In the genomic region with DNA sequence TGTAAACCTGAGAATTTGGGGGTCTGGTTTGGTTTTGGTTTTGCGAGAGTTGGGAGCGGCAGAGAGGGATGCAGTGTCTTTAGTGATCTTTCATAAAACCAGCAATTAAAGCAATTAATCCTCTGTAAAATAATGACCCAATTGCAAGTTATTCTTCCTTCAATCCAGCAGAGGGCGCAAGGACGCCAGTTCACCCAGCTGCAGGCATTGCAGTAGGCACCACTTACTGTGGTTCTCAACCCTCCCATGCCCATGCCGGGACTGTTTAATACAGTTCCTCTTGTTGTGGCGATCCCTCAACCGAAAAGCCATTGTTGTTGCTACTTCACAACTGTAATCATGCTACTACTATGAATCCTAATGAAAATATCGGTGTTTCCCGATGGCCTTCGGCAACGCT, we compare ENCODE assay signal across 8 mouse cellular contexts.
DNase-seq lines count a peak whose midpoint lies in the region; ATAC-seq lines count a peak whose summit lies in the region.

No protein-coding gene starts in this region.

- no peak overlapping the region for H3K4me3 ChIP-seq in liver, embryonic 12.5 days
- no peak overlapping the region for H3K4me3 ChIP-seq in midbrain, embryonic 14.5 days (replicated peaks; ENCODE audit: low read depth, low read length)

- WGBS in liver, embryonic 12.5 days (ENCODE audit: insufficient replicate concordance): 46% methylated on average over 11 of the region's 11 CpGs
- WGBS in midbrain, embryonic 14.5 days: 52% methylated on average over 11 of the region's 11 CpGs

- H3K36me3 ChIP-seq in liver, embryonic 12.5 days: no peaks in the 10 kb centered on the region
- peaks cover 28% of the 10 kb centered on the region for H3K36me3 ChIP-seq in midbrain, embryonic 14.5 days (ENCODE audit: control insufficient read depth, insufficient read depth, low read length)

- peak; percentile 48 for DNase-seq in liver
- DNase-seq in ZHBTc4 (ENCODE audit: low read depth, low spot score): peak; percentile 83
- peak; percentile 63 to 71 for DNase-seq in cerebellum, postnatal 36 days
- peak; percentile 34 to 68 for DNase-seq in heart, postnatal 10 days
- peak; percentile 52 to 57 for DNase-seq in left cerebral cortex, postnatal 25 days (ENCODE audit: low spot score in 2 of 2)
- peak; percentile 83 for DNase-seq in midbrain, embryonic 14.5 days
- DNase-seq in testis, postnatal 10 days (ENCODE audit: low spot score): peak; percentile 66

- intact Hi-C loops in heart, postnatal 10 days (cut with DNase I): loop anchor here (1.0 to 10.0 kb wide), 3 partner anchors 75 to 324 kb away; partner anchors contain the start of gene Cpe
- intact Hi-C loops in left cerebral cortex, postnatal 25 days (cut with DNase I): loop anchor here (1.0 to 2.0 kb wide), 2 partner anchors 74 to 322 kb away; no protein-coding TSS in a partner anchor

- H3K9ac ChIP-seq in liver, embryonic 12.5 days: no peak overlapping the region
- no peak overlapping the region for H3K9ac ChIP-seq in midbrain, embryonic 14.5 days (replicated peaks; ENCODE audit: low read length)

- H3K4me1 ChIP-seq in liver, embryonic 12.5 days: no peaks in the 10 kb centered on the region
- H3K4me1 ChIP-seq in midbrain, embryonic 14.5 days (ENCODE audit: control insufficient read depth, insufficient read depth, low read length): no peaks in the 10 kb centered on the region

- H3K27me3 ChIP-seq in liver, embryonic 12.5 days (replicated peaks): no peaks in the 10 kb centered on the region
- H3K27me3 ChIP-seq in midbrain, embryonic 14.5 days (ENCODE audit: control insufficient read depth, insufficient read depth, low read length): no peaks in the 10 kb centered on the region

- H3K4me2 ChIP-seq in liver, embryonic 12.5 days: no peak overlapping the region
- H3K4me2 ChIP-seq in midbrain, embryonic 14.5 days (ENCODE audit: low read length): no peak overlapping the region

- no peak overlapping the region for H3K27ac ChIP-seq in liver, embryonic 12.5 days
- no peak overlapping the region for H3K27ac ChIP-seq in midbrain, embryonic 14.5 days (replicated peaks; ENCODE audit: low read depth, low read length)

- no peak for ATAC-seq in liver, embryonic 12.5 days
- peak; percentile 63; the same call in 1 of the 2 replicates for ATAC-seq in midbrain, embryonic 14.5 days (ENCODE audit: low FRiP score, low TSS enrichment)

- H3K9me3 ChIP-seq in liver, embryonic 12.5 days (replicated peaks): no peaks in the 10 kb centered on the region
- H3K9me3 ChIP-seq in midbrain, embryonic 14.5 days (ENCODE audit: control insufficient read depth, low read length): no peaks in the 10 kb centered on the region
